Mouse (Mus musculus) forebrain, embryonic 12.5 days (tissue): ENCODE measurements around the gene Ovgp1. TPM values are rescaled to one million over a fixed set of nuclear protein-coding genes. Genes with fewer than 3 reads are reported as not detected.
"Not testable (repeated sequence)": the region's sequence is repeated elsewhere in the genome, so short reads cannot be mapped to it uniquely, and the experiment has no call there.

ENCODE experiments used
- ATAC-seq: fragments of 200-750 bp; cut with Nextera tagmentation; 2 replicates; pipeline ENCODE4 v1.8.0; 2017; ENCODE audit warnings: moderate TSS enrichment; ENCODE audit not compliant: low FRiP score
- H3K27ac ChIP-seq: fragments of 300-500 bp; sonication (generic); 2 replicates; pipeline ENCODE4 v1.5.1; 2016; ENCODE audit warnings: mild to moderate bottlenecking
- H3K27me3 ChIP-seq: fragments of 300-500 bp; sonication (generic); 2 replicates; pipeline ENCODE4 v1.6.1; 2016; ENCODE audit warnings: mild to moderate bottlenecking
- H3K36me3 ChIP-seq: fragments of 300-500 bp; sonication (generic); replicated peaks from 2 replicates; pipeline ENCODE4 v1.6.1; 2016; ENCODE audit warnings: mild to moderate bottlenecking
- H3K4me1 ChIP-seq: fragments of 300-500 bp; sonication (generic); 2 replicates; pipeline ENCODE4 v1.6.1; 2016
- H3K4me2 ChIP-seq: fragments of 300-500 bp; sonication (generic); 2 replicates; pipeline ENCODE4 v1.6.1; 2016; ENCODE audit warnings: mild to moderate bottlenecking, moderate library complexity
- H3K4me3 ChIP-seq: fragments of 300-500 bp; sonication (generic); replicated peaks from 2 replicates; pipeline ENCODE4 v1.5.1; 2016; ENCODE audit warnings: mild to moderate bottlenecking
- H3K9ac ChIP-seq: fragments of 300-500 bp; sonication (generic); 2 replicates; pipeline ENCODE4 v1.6.1; 2016; ENCODE audit warnings: mild to moderate bottlenecking
- H3K9me3 ChIP-seq: fragments of 300-500 bp; sonication (generic); 2 replicates; pipeline ENCODE4 v1.6.1; 2016
- WGBS: fragments of 180-500 bp; shearing (Covaris S2); methylation state at CpG from one replicate; pipeline ENCODE4 v1.1.7; 2016; 5-methylcytosine and 5-hydroxymethylcytosine counted together
- polyA plus RNA-seq: library from polyadenylated mRNA; unstranded; fragments of >200 nt; fragmentation: Nextera tagmentation; extraction: Ambion mirVana; gene quantifications from 2 replicates; pipeline ENCODE4 v1.2.1, GENCODE M21; 2016

The Ovgp1 gene
- polyA plus RNA-seq, 1 experiment from 2014 or later: 3.8 TPM

GRCm38 (mm10) chr3:105957235-105957634 is 16.3 kb upstream of the Ovgp1 start:
- no peak for ATAC-seq
- no peak overlapping the region for H3K27ac ChIP-seq
- H3K4me2 ChIP-seq: no peak overlapping the region; the same call in 1 of the 2 replicates
- no peaks in the 10 kb centered on the region for H3K9me3 ChIP-seq
- H3K4me1 ChIP-seq: peaks cover 26% of the 10 kb centered on the region
- H3K36me3 ChIP-seq: peaks cover 32% of the 10 kb centered on the region
- H3K9ac ChIP-seq: peak overlapping the region; percentile 21; the same call in 1 of the 2 replicates
- 94% methylated on average over 1 of the region's 1 CpGs for WGBS
- no peaks in the 10 kb centered on the region for H3K27me3 ChIP-seq
- H3K4me3 ChIP-seq: no peak overlapping the region

GRCm38 (mm10) chr3:105958204-105958603 is 15.3 kb upstream of the Ovgp1 start:
- H3K27ac ChIP-seq: no peak overlapping the region
- peak overlapping the region; percentile 89 for H3K4me3 ChIP-seq
- peak overlapping the region; percentile 81 for H3K4me2 ChIP-seq
- H3K27me3 ChIP-seq: no peaks in the 10 kb centered on the region
- 44% methylated on average over 5 of the region's 5 CpGs for WGBS
- no peak for ATAC-seq
- H3K36me3 ChIP-seq: peaks cover 32% of the 10 kb centered on the region
- H3K4me1 ChIP-seq: peaks cover 26% of the 10 kb centered on the region
- H3K9ac ChIP-seq: peak overlapping the region; percentile 93
- H3K9me3 ChIP-seq: no peaks in the 10 kb centered on the region

- Histone ChIP-seq H3K27ac (peak within 1 kb of the TSS; percentile 85), H3K4me2 (peak within 1 kb of the TSS; percentile 87), H3K27me3 (no peaks in the 10 kb centered on the region), H3K4me3 (peak within 1 kb of the TSS; percentile 89), H3K36me3 (peaks cover 35% of the 10 kb centered on the region), H3K4me1 (peaks cover 26% of the 10 kb centered on the region), H3K9ac (peak within 1 kb of the TSS; percentile 93), H3K9me3 (no peaks in the 10 kb centered on the region)
- peak; percentile 97 for ATAC-seq
- WGBS: under 1% methylated on average over 52 of the region's 52 CpGs
Observed at GRCm38 (mm10) chr3:105958974-105959580, 14.4 kb upstream of the Ovgp1 start, which contains the start of gene Wdr77. Gene Wdr77 (plus strand): TSS chr3:105959369.

GRCm38 (mm10) chr3:105959585-105959984 is 13.9 kb upstream of the Ovgp1 start:
- peak overlapping the region; percentile 89 for H3K4me3 ChIP-seq
- no peaks in the 10 kb centered on the region for H3K27me3 ChIP-seq
- H3K9me3 ChIP-seq: no peaks in the 10 kb centered on the region
- H3K4me2 ChIP-seq: peak overlapping the region; percentile 87
- H3K9ac ChIP-seq: peak overlapping the region; percentile 90
- peak overlapping the region; percentile 85 for H3K27ac ChIP-seq
- H3K4me1 ChIP-seq: peaks cover 26% of the 10 kb centered on the region
- H3K36me3 ChIP-seq: peaks cover 37% of the 10 kb centered on the region
- peak; percentile 78; the same call in 1 of the 2 replicates for ATAC-seq
- whole genome bisulfite sequencing: under 1% methylated on average over 26 of the region's 26 CpGs

GRCm38 (mm10) chr3:105959999-105960398 is 13.5 kb upstream of the Ovgp1 start, which contains the start of gene Atp5f1:
Gene Atp5f1 (minus strand): TSS chr3:105960099.
- 3% methylated on average over 6 of the region's 6 CpGs for WGBS
- peak within 1 kb of the TSS; percentile 85 for H3K27ac ChIP-seq
- no peaks in the 10 kb centered on the region for H3K27me3 ChIP-seq
- H3K4me3 ChIP-seq: peak within 1 kb of the TSS; percentile 89
- H3K4me1 ChIP-seq: peaks cover 26% of the 10 kb centered on the region
- peak within 1 kb of the TSS; percentile 87 for H3K4me2 ChIP-seq
- H3K9me3 ChIP-seq: no peaks in the 10 kb centered on the region
- H3K36me3 ChIP-seq: peaks cover 37% of the 10 kb centered on the region
- H3K9ac ChIP-seq: peak within 1 kb of the TSS; percentile 93
- no peak for ATAC-seq

GRCm38 (mm10) chr3:105960700-105961099 is 12.8 kb upstream of the Ovgp1 start:
- no peaks in the 10 kb centered on the region for H3K9me3 ChIP-seq
- 95% methylated on average over 2 of the region's 2 CpGs for WGBS
- peaks cover 42% of the 10 kb centered on the region for H3K36me3 ChIP-seq
- H3K27me3 ChIP-seq: no peaks in the 10 kb centered on the region
- no peak overlapping the region; the same call in 1 of the 2 replicates for H3K9ac ChIP-seq
- peak overlapping the region; percentile 87 for H3K4me2 ChIP-seq
- no peak for ATAC-seq
- H3K27ac ChIP-seq: no peak overlapping the region
- H3K4me3 ChIP-seq: peak overlapping the region; percentile 89; the same call in 1 of the 2 replicates
- peaks cover 26% of the 10 kb centered on the region for H3K4me1 ChIP-seq

- H3K27ac ChIP-seq: no peak overlapping the region
- ATAC-seq: no peak
- 79% methylated on average over 5 of the region's 5 CpGs for WGBS
Observed at GRCm38 (mm10) chr3:105971831-105972446, 1.6 kb upstream of the Ovgp1 start.

GRCm38 (mm10) chr3:105974174-105974573 is 663 bp downstream of the Ovgp1 start:
- H3K36me3 ChIP-seq: peaks cover 13% of the 10 kb centered on the region
- H3K9me3 ChIP-seq: no peaks in the 10 kb centered on the region
- 94% methylated on average over 2 of the region's 2 CpGs for WGBS
- H3K4me3 ChIP-seq: no peak overlapping the region
- H3K9ac ChIP-seq: no peak overlapping the region
- H3K4me2 ChIP-seq: no peak overlapping the region
- H3K27ac ChIP-seq: no peak overlapping the region
- no peak for ATAC-seq
- no peaks in the 10 kb centered on the region for H3K4me1 ChIP-seq
- H3K27me3 ChIP-seq: no peaks in the 10 kb centered on the region

More at GRCm38 (mm10) chr3:105971831-105972446, 1.6 kb upstream of the Ovgp1 start:
- no peak overlapping the region for H3K4me3 ChIP-seq
- H3K4me1 ChIP-seq: no peaks in the 10 kb centered on the region
- H3K27me3 ChIP-seq: no peaks in the 10 kb centered on the region
- no peaks in the 10 kb centered on the region for H3K9me3 ChIP-seq
- H3K9ac ChIP-seq: no peak overlapping the region
- peaks cover 36% of the 10 kb centered on the region for H3K36me3 ChIP-seq
- no peak overlapping the region for H3K4me2 ChIP-seq

GRCm38 (mm10) chr3:105989611-105990010 is 16.1 kb downstream of the Ovgp1 start:
- not testable (repeated sequence) for H3K36me3 ChIP-seq, H3K4me3 ChIP-seq, H3K4me1 ChIP-seq, H3K9ac ChIP-seq, H3K27ac ChIP-seq, H3K27me3 ChIP-seq, H3K9me3 ChIP-seq, ATAC-seq, H3K4me2 ChIP-seq
- 41% methylated on average over 5 of the region's 5 CpGs for WGBS

GRCm38 (mm10) chr3:105991653-105992283 is 18.3 kb downstream of the Ovgp1 start:
- ATAC-seq: peak; percentile 14; the same call in 1 of the 2 replicates
- no peak overlapping the region for H3K4me3 ChIP-seq
- H3K4me2 ChIP-seq: no peak overlapping the region
- H3K9ac ChIP-seq: no peak overlapping the region
- no peak overlapping the region for H3K27ac ChIP-seq
- WGBS: 35% methylated on average over 4 of the region's 4 CpGs
- H3K9me3 ChIP-seq: no peaks in the 10 kb centered on the region
- no peaks in the 10 kb centered on the region for H3K36me3 ChIP-seq
- H3K4me1 ChIP-seq: no peaks in the 10 kb centered on the region
- no peaks in the 10 kb centered on the region for H3K27me3 ChIP-seq

- Histone ChIP-seq H3K4me3 (no peak overlapping the region), H3K36me3 (no peaks in the 10 kb centered on the region), H3K9ac (no peak overlapping the region), H3K9me3 (no peaks in the 10 kb centered on the region), H3K27me3 (no peaks in the 10 kb centered on the region), H3K4me1 (no peaks in the 10 kb centered on the region), H3K27ac (no peak overlapping the region), H3K4me2 (no peak overlapping the region)
- no peak for ATAC-seq
- WGBS: 83% methylated on average over 2 of the region's 2 CpGs
Observed at GRCm38 (mm10) chr3:105994730-105995129, 21.2 kb downstream of the Ovgp1 start.

- peak overlapping the region; percentile 52 for H3K4me2 ChIP-seq
- peaks cover 10% of the 10 kb centered on the region for H3K4me1 ChIP-seq
- peak; percentile 68; the same call in 1 of the 2 replicates for ATAC-seq
- H3K4me3 ChIP-seq: peak overlapping the region; percentile 25
- H3K36me3 ChIP-seq: no peaks in the 10 kb centered on the region
- H3K9me3 ChIP-seq: no peaks in the 10 kb centered on the region
- H3K9ac ChIP-seq: no peak overlapping the region
- no peak overlapping the region for H3K27ac ChIP-seq
- H3K27me3 ChIP-seq: 0 out of 2 replicates have a peak, but pooled peaks cover 3% of the 10 kb centered on the region
- 19% methylated on average over 11 of the region's 11 CpGs for WGBS
Observed at GRCm38 (mm10) chr3:106000707-106001375, 27.3 kb downstream of the Ovgp1 start.
